Mouse (Mus musculus) intestine, embryonic 16.5 days (tissue): ENCODE results near the gene Mgmt. TPM values are rescaled to one million over a fixed set of nuclear protein-coding genes. Genes with fewer than 3 reads are reported as not detected.

Experiments
- ATAC-seq: fragments of 200-750 bp; cut with Nextera tagmentation; 2 replicates; pipeline ENCODE4 v1.8.0; 2017; ENCODE audit warnings: moderate TSS enrichment, moderate library complexity
- H3K27ac ChIP-seq: fragments of 300-500 bp; sonication (generic); 2 replicates; pipeline ENCODE4 v1.5.1; 2014; ENCODE audit warnings: mild to moderate bottlenecking, low read length
- H3K27me3 ChIP-seq: fragments of 300-500 bp; sonication (generic); replicated peaks from 2 replicates; pipeline ENCODE4 v1.6.1; 2014; ENCODE audit warnings: low read length, control low read depth, mixed read lengths; ENCODE audit not compliant: control insufficient read depth, insufficient read depth
- H3K36me3 ChIP-seq: fragments of 300-500 bp; sonication (generic); 2 replicates; pipeline ENCODE4 v1.6.1; 2014; ENCODE audit warnings: low read length, control low read depth; ENCODE audit not compliant: control insufficient read depth, insufficient read depth
- H3K4me1 ChIP-seq: fragments of 300-500 bp; sonication (generic); 2 replicates; pipeline ENCODE4 v1.6.1; 2014; ENCODE audit warnings: low read length, control low read depth, mixed read lengths; ENCODE audit not compliant: control insufficient read depth, insufficient read depth
- H3K4me2 ChIP-seq: fragments of 300-500 bp; sonication (generic); 2 replicates; pipeline ENCODE4 v1.6.1; 2014; ENCODE audit warnings: low read depth, low read length, control low read depth
- H3K4me3 ChIP-seq: fragments of 300-500 bp; sonication (generic); 2 replicates; pipeline ENCODE4 v1.5.1; 2014; ENCODE audit warnings: mild to moderate bottlenecking, low read length
- H3K9ac ChIP-seq: fragments of 300-500 bp; sonication (generic); 2 replicates; pipeline ENCODE4 v1.6.1; 2014; ENCODE audit warnings: low read depth, low read length
- H3K9me3 ChIP-seq: fragments of 300-500 bp; sonication (generic); 2 replicates; pipeline ENCODE4 v1.6.1; 2016; ENCODE audit warnings: low read length, control low read depth; ENCODE audit not compliant: control insufficient read depth
- whole genome bisulfite sequencing: fragments of 180-500 bp; shearing (Covaris S2); extraction: QIAGEN DNeasy Blood & Tissue Kit; methylation state at CpG from one replicate; pipeline ENCODE4 v1.1.7; 2014; 5-methylcytosine and 5-hydroxymethylcytosine counted together
- polyA plus RNA-seq: library from polyadenylated mRNA; unstranded; fragments of >200 nt; fragmentation: Nextera tagmentation; extraction: Ambion mirVana; gene quantifications from 2 replicates; pipeline ENCODE4 v1.2.1, GENCODE M21; 2015

Gene Mgmt
- polyA plus RNA-seq, 1 experiment from 2014 or later, result 5.9 TPM

DNA sequence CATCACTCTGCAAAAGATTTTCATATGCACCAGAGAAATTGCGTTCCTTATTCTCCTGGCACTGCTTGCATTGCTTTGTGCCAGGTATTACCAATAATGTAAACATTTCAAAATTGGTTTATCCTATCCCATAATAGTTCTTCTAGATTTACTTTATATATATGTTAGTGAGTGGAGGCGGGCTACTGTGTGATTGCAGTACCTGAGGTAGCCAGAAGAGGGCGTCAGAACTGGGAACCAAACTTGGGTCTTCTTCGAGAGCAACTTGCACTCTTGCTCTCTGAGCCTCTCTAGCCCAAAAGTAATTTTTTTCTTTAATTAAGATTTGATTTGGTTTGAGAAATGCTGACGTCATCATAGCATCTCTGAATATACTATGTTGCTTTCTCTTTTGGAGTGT is 159.9 kb downstream of the Mgmt start:
- Histone ChIP-seq H3K9ac (no peak overlapping the region), H3K4me2 (no peak overlapping the region), H3K27me3 (no peaks in the 10 kb centered on the region), H3K4me1 (no peaks in the 10 kb centered on the region), H3K27ac (no peak overlapping the region), H3K4me3 (no peak overlapping the region), H3K36me3 (no peaks in the 10 kb centered on the region), H3K9me3 (no peaks in the 10 kb centered on the region)
- no peak for ATAC-seq
- WGBS, result 75% methylated on average over 5 of the region's 5 CpGs

DNA sequence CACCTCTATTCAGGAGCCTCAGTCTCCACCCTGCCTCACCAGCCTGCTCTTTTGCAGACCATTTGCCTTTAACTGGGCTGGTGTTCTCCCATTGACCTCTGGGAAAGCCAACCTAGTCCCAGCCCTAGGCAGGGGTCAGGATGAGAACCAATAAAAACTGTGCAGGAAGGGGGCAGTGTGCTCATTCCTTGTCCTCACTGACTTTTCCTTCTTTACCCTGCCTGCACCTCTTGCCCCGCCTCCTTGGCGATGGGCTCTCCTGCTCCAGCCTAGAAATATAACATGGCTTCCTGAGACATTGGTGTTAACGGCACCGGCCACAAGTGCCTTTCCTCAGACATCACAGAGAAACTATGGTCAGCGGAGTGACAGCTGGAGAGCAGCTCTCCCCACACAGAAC is 161.7 kb downstream of the Mgmt start:
- ATAC-seq, result no peak

DNA sequence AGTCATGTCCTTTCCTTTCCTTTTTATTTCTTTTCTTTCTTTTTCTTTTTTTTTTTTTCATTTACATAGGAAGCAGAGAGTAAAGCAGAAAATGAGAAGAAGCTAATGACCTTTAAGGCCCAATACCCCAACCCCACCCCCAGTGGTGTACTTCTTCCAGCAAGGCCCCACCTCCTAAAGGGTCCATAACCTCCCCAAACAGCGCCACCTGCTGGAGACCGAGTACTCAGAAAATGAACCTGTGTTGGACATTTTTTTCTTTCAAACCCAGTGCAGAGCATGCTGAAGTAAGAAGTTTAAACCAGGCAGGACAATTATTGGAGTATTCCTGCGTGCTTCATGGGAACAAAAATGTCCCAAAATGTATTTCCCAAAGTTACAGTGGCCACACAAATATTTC is 166.1 kb downstream of the Mgmt start:
- Histone ChIP-seq H3K4me1 (no peaks in the 10 kb centered on the region), H3K4me2 (no peak overlapping the region), H3K36me3 (no peaks in the 10 kb centered on the region), H3K4me3 (no peak overlapping the region), H3K27me3 (no peaks in the 10 kb centered on the region), H3K9me3 (no peaks in the 10 kb centered on the region), H3K27ac (no peak overlapping the region), H3K9ac (no peak overlapping the region)
- ATAC-seq, result no peak
- WGBS, result 48% methylated on average over 3 of the region's 3 CpGs

More for the DNA sequence above, 161.7 kb downstream of the Mgmt start:
- Histone ChIP-seq H3K9ac (no peak overlapping the region), H3K36me3 (no peaks in the 10 kb centered on the region), H3K4me2 (no peak overlapping the region), H3K4me3 (no peak overlapping the region), H3K27ac (no peak overlapping the region), H3K9me3 (no peaks in the 10 kb centered on the region), H3K4me1 (no peaks in the 10 kb centered on the region), H3K27me3 (no peaks in the 10 kb centered on the region)
- 46% methylated on average over 5 of the region's 5 CpGs for WGBS

DNA sequence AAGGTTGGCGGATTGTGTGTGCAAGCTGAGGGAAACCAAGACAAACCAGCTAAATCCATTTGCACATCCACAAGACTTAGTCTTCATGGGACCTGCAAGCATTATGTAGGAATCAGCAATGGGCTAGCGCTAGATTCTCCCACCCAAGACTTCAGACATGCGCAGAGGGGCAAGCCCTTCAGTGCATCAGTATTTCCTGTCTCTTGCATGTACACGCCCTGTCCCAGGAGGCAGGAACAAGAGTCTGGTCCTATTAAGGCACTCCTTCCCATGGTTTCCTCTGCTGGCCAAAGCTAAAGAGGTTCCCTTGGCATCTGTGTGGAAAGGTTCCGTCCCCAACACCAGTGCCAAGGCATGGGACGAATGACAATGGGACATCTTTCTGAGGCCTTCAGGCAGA is 166.7 kb downstream of the Mgmt start:
- WGBS, result 93% methylated on average over 6 of the region's 6 CpGs
- no peaks in the 10 kb centered on the region for H3K27me3 ChIP-seq
- no peaks in the 10 kb centered on the region for H3K9me3 ChIP-seq

DNA sequence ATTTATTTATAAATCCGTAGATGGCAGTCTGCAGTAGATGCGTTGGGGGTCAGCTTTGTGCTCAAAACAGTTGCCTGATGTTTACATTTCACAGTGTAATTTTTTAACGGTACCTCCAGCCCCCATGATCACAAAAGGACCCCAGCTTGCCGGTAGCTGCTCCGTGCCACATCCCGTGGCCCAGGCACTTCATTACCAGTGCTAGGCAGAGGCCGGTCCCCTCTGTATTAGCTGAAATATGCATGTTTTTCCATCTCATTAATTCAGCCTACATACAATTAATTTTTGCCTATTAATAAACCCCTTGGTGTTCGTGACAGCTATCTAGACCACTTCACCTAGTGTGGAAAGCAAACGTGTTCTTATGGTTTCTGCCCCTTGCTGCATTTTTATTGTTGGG is 169.8 kb downstream of the Mgmt start:
- no peaks in the 10 kb centered on the region for H3K9me3 ChIP-seq
- H3K27ac ChIP-seq, result no peak overlapping the region
- no peak overlapping the region for H3K4me3 ChIP-seq
- WGBS, result 66% methylated on average over 9 of the region's 9 CpGs
- H3K9ac ChIP-seq, result no peak overlapping the region
- H3K27me3 ChIP-seq, result no peaks in the 10 kb centered on the region
- H3K4me2 ChIP-seq, result no peak overlapping the region
- ATAC-seq, result no peak
- no peaks in the 10 kb centered on the region for H3K36me3 ChIP-seq
- no peaks in the 10 kb centered on the region for H3K4me1 ChIP-seq

More for the DNA sequence above, 166.7 kb downstream of the Mgmt start:
- Histone ChIP-seq H3K4me3 (no peak overlapping the region), H3K4me1 (no peaks in the 10 kb centered on the region), H3K27ac (no peak overlapping the region), H3K9ac (no peak overlapping the region), H3K36me3 (no peaks in the 10 kb centered on the region), H3K4me2 (no peak overlapping the region)
- no peak for ATAC-seq

DNA sequence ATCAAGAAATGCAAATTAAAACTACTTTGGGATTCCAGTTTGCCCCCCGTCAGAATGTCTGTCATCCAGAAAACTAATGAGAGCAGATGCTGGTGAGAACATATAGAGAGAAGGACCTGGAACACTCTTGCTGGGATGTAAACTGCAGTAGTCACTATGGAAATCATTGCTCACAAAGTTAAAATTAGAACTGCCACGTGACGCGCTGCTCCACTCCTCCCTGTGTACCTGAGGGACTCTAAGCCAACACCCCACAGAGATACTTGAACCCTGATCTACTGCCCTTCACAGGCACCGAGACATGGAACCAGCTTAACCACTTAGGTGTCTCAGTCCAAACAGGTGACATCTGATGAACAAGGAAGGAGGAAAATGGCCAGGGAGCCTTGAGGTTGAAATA is 171.0 kb downstream of the Mgmt start:
- Histone ChIP-seq H3K9ac (no peak overlapping the region), H3K4me2 (no peak overlapping the region), H3K27ac (no peak overlapping the region), H3K36me3 (no peaks in the 10 kb centered on the region), H3K4me3 (no peak overlapping the region), H3K27me3 (no peaks in the 10 kb centered on the region), H3K4me1 (no peaks in the 10 kb centered on the region), H3K9me3 (no peaks in the 10 kb centered on the region)
- no peak for ATAC-seq
- 83% methylated on average over 5 of the region's 5 CpGs for WGBS

DNA sequence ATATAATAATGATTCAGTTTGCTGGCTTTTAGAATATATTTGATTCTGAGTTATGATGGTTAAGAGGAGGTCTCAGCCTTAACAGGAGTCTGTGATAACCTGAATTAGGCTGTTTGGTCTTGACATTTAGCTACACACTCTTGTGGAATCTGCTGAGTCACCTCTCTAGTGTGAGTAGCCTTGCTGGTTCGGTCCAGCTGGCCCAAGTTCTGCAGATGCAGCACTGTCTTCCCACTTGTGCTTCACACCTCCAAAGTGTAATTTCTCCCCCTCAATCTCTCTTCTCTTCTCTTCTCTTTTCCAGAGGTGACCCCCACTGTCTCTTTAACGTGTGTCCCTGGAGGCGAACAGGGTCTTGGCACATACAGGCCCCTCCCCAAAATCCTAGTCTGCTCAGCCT is 171.8 kb downstream of the Mgmt start:
- no peak for ATAC-seq
- 77% methylated on average over 3 of the region's 3 CpGs for WGBS
- Histone ChIP-seq H3K9ac (no peak overlapping the region), H3K27me3 (no peaks in the 10 kb centered on the region), H3K27ac (no peak overlapping the region), H3K4me2 (no peak overlapping the region), H3K9me3 (no peaks in the 10 kb centered on the region), H3K4me1 (no peaks in the 10 kb centered on the region), H3K4me3 (no peak overlapping the region), H3K36me3 (no peaks in the 10 kb centered on the region)

DNA sequence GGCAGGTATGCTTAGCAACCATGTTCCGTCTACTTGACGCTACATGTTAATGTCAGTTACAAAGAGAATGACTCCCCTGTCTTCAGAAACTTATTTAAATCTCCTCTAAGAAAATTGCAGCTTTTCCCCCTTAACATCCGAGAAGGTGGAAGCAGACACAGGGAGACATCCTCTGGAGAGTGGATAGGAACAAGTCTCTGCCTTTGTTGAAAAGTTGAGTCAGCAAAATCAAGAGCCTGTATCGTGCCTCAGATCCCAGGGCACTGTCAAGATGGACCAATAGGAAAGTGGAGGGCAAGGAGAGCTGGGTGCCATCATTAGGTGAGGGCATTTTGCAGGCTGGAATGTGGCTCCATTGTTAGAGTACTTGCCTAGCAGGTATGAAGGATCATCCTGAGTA is 172.6 kb downstream of the Mgmt start:
- Histone ChIP-seq H3K9ac (no peak overlapping the region), H3K27ac (no peak overlapping the region), H3K36me3 (no peaks in the 10 kb centered on the region), H3K27me3 (no peaks in the 10 kb centered on the region), H3K4me3 (no peak overlapping the region), H3K4me1 (no peaks in the 10 kb centered on the region), H3K4me2 (no peak overlapping the region), H3K9me3 (no peaks in the 10 kb centered on the region)
- ATAC-seq, result no peak
- WGBS, result 80% methylated on average over 4 of the region's 4 CpGs

DNA sequence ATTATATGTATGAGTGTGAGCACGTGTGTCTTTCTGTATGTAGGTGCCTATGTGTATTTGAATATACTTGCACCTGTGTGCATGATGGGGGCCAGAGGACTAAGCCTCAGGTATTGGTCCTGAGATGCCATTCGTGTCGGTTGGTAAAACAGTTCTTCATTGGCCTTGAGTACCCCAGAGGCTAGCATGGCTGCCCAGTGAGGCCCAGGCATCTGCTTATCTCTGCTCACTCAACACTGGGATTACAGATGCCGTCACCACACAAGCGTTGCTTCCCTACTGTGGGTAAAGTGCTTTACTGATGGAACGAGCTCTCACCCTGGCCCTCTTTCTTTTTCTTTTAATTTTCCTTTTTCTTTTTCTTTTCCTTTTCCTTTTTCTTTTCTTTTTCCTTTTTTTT is 173.3 kb downstream of the Mgmt start:
- no peak overlapping the region for H3K4me2 ChIP-seq
- no peak overlapping the region for H3K9ac ChIP-seq
- no peaks in the 10 kb centered on the region for H3K36me3 ChIP-seq
- no peaks in the 10 kb centered on the region for H3K27me3 ChIP-seq
- peaks cover 3% of the 10 kb centered on the region for H3K4me1 ChIP-seq
- 85% methylated on average over 6 of the region's 6 CpGs for WGBS
- no peak for ATAC-seq
- H3K9me3 ChIP-seq, result no peaks in the 10 kb centered on the region
- H3K4me3 ChIP-seq, result no peak overlapping the region
- no peak overlapping the region for H3K27ac ChIP-seq

DNA sequence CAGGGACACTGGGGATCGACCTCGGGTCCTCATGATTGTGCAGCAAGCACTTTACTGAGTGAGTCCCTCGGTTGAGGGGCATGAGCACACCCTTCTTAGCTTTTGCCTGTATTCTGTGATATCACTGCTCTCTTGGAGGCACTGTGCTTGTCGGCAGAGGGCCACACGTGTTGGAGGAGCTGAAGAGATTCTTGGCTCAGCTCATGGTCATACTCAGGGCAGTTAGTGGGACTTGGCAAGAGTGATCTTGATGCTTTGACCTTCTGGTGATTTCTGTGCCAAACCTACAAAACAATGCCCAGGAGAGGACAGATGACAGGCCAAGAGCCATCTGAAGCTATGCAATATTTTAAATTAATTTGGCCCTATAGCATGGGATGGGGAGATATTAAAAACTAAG is 174.4 kb downstream of the Mgmt start:
- Histone ChIP-seq H3K4me3 (no peak overlapping the region), H3K36me3 (no peaks in the 10 kb centered on the region), H3K9ac (no peak overlapping the region), H3K27me3 (no peaks in the 10 kb centered on the region), H3K4me1 (peaks cover 9% of the 10 kb centered on the region), H3K4me2 (no peak overlapping the region), H3K27ac (no peak overlapping the region), H3K9me3 (no peaks in the 10 kb centered on the region)
- WGBS, result 83% methylated on average over 5 of the region's 5 CpGs
- ATAC-seq, result no peak
